Mouse (Mus musculus) MEL (cell line): ENCODE measurements around the gene Cyp4x1. TPM values are rescaled to one million over a fixed set of nuclear protein-coding genes. Genes with fewer than 3 reads are reported as not detected.
"Not testable (repeated sequence)": the region's sequence is repeated elsewhere in the genome, so short reads cannot be mapped to it uniquely, and the experiment has no call there.

Experiments
- DNase-seq: peaks from one replicate; pipeline ENCODE4 v3.0.0; 2011; ENCODE audit warnings: low read depth, low spot score
- H3K27ac ChIP-seq: 2 replicates; pipeline ENCODE4 v1.5.1; 2012; ENCODE audit warnings: low read depth, mild to moderate bottlenecking, control low read depth, low read length, moderate library complexity; ENCODE audit not compliant: control insufficient read depth
- H3K27me3 ChIP-seq, 2 experiments: fragments of 150-350 bp in 1 of 2; sonication (generic) in 1 of 2; 2 replicates each; pipeline ENCODE4 v1.6.1; 2012; ENCODE audit warnings: low read length in 2 of 2, mild to moderate bottlenecking in 2 of 2, improper control_type of control experiment in 1 of 2, moderate library complexity in 1 of 2; ENCODE audit not compliant: insufficient read depth in 2 of 2, control insufficient read depth in 1 of 2
- H3K36me3 ChIP-seq, 2 experiments: 2 replicates each; pipeline ENCODE4 v1.6.1; 2012 to 2014; ENCODE audit warnings: low read length in 2 of 2, improper control_type of control experiment in 1 of 2, inconsistent platforms in 1 of 2, mild to moderate bottlenecking in 1 of 2; ENCODE audit not compliant: insufficient read depth in 2 of 2, control insufficient read depth in 1 of 2
- H3K4me1 ChIP-seq, 2 experiments: fragments of 150-350 bp in 1 of 2; sonication (generic) in 1 of 2; 2 replicates each; pipeline ENCODE4 v1.6.1; 2012; ENCODE audit warnings: low read length in 2 of 2, improper control_type of control experiment in 1 of 2, mild to moderate bottlenecking in 1 of 2; ENCODE audit not compliant: insufficient read depth in 2 of 2, control insufficient read depth in 1 of 2
- H3K4me3 ChIP-seq, 2 experiments: fragments of 150-350 bp in 1 of 2; sonication (generic) in 1 of 2; 2 replicates each; pipeline ENCODE4 v1.5.1; 2012; ENCODE audit warnings: low read depth in 2 of 2, low read length in 2 of 2, mild to moderate bottlenecking in 2 of 2, moderate library complexity in 2 of 2, control low read depth in 1 of 2, improper control_type of control experiment in 1 of 2; ENCODE audit not compliant: control insufficient read depth in 1 of 2, insufficient read depth in 1 of 2
- H3K79me2 ChIP-seq: 2 replicates; pipeline ENCODE4 v1.6.1; 2012; ENCODE audit warnings: mild to moderate bottlenecking, low read length, moderate library complexity; ENCODE audit not compliant: control insufficient read depth, poor library complexity, insufficient read depth
- H3K9ac ChIP-seq: 2 replicates; pipeline ENCODE4 v1.6.1; 2012; ENCODE audit warnings: low read depth, mild to moderate bottlenecking, control low read depth, low read length, moderate library complexity; ENCODE audit not compliant: control insufficient read depth, poor library complexity, severe bottlenecking
- H3K9me3 ChIP-seq: fragments of 150-350 bp; sonication (generic); replicated peaks from 2 replicates; pipeline ENCODE4 v1.6.1; 2012; ENCODE audit warnings: mild to moderate bottlenecking, low read length, improper control_type of control experiment, moderate library complexity; ENCODE audit not compliant: insufficient read depth
- CTCF ChIP-seq, 3 experiments: IDR thresholded peaks in 2 of 3; conservative IDR thresholded peaks in 1 of 3; 2 replicates each; pipeline ENCODE4 v1.5.1; 2011 to 2012; ENCODE audit warnings: low read length in 3 of 3, low read depth in 2 of 3, mild to moderate bottlenecking in 2 of 3, improper control_type of control experiment in 1 of 3, inconsistent platforms in 1 of 3, mixed read lengths in 1 of 3, moderate library complexity in 1 of 3; ENCODE audit not compliant: control insufficient read depth in 1 of 3, insufficient read depth in 1 of 3, poor library complexity in 1 of 3, severe bottlenecking in 1 of 3
- E2F4 ChIP-seq: IDR thresholded peaks from 2 replicates; pipeline ENCODE4 v1.6.1; 2011; ENCODE audit warnings: low read depth, low read length, improper control_type of control experiment, borderline replicate concordance
- EP300 ChIP-seq, 2 experiments: IDR thresholded peaks; 2 replicates each; pipeline ENCODE4 v1.6.1; 2011; ENCODE audit warnings: improper control_type of control experiment in 2 of 2, low read length in 2 of 2, low read depth in 1 of 2, mild to moderate bottlenecking in 1 of 2
- GABPA ChIP-seq: IDR thresholded peaks from 2 replicates; pipeline ENCODE4 v1.6.1; 2012; ENCODE audit warnings: low read depth, mild to moderate bottlenecking, inconsistent platforms, low read length, improper control_type of control experiment, moderate library complexity
- GATA1 ChIP-seq: IDR thresholded peaks from 2 replicates; pipeline ENCODE4 v1.6.1; 2011; ENCODE audit warnings: low read depth, low read length, improper control_type of control experiment
- HCFC1 ChIP-seq: IDR thresholded peaks from 2 replicates; pipeline ENCODE4 v1.6.1; 2012; ENCODE audit warnings: low read depth, mild to moderate bottlenecking, inconsistent platforms, low read length, improper control_type of control experiment, moderate library complexity
- MAFK ChIP-seq: IDR thresholded peaks from 2 replicates; pipeline ENCODE4 v1.6.1; 2011; ENCODE audit warnings: low read depth, mild to moderate bottlenecking, low read length, improper control_type of control experiment, borderline replicate concordance
- MAX ChIP-seq: IDR thresholded peaks from 2 replicates; pipeline ENCODE4 v1.6.1; 2011; ENCODE audit warnings: low read length, improper control_type of control experiment
- MYB ChIP-seq: IDR thresholded peaks from 2 replicates; pipeline ENCODE4 v1.6.1; 2011; ENCODE audit warnings: mild to moderate bottlenecking, low read depth, low read length, improper control_type of control experiment
- MYC ChIP-seq: IDR thresholded peaks from 2 replicates; pipeline ENCODE4 v1.6.1; 2011; ENCODE audit warnings: low read depth, mild to moderate bottlenecking, low read length, improper control_type of control experiment, moderate library complexity
- POLR2A ChIP-seq, 2 experiments: IDR thresholded peaks; 2 replicates each; pipeline ENCODE4 v1.6.1; 2011 to 2012; ENCODE audit warnings: low read length in 2 of 2, mild to moderate bottlenecking in 2 of 2, control low read depth in 1 of 2, improper control_type of control experiment in 1 of 2, low read depth in 1 of 2, moderate library complexity in 1 of 2; ENCODE audit not compliant: control insufficient read depth in 1 of 2, insufficient read depth in 1 of 2, poor library complexity in 1 of 2
- POLR2AphosphoS2 ChIP-seq: IDR thresholded peaks from 2 replicates; pipeline ENCODE4 v1.6.1; 2011; ENCODE audit warnings: low read length, improper control_type of control experiment
- RAD21 ChIP-seq: IDR thresholded peaks from 2 replicates; pipeline ENCODE4 v1.6.1; 2011; ENCODE audit warnings: mild to moderate bottlenecking, low read depth, low read length, improper control_type of control experiment
- USF1 ChIP-seq: IDR thresholded peaks from 2 replicates; pipeline ENCODE4 v1.6.1; 2014; ENCODE audit warnings: low read depth, mild to moderate bottlenecking, inconsistent platforms, low read length, improper control_type of control experiment, moderate library complexity
- USF2 ChIP-seq, 2 experiments: IDR thresholded peaks; 2 replicates each; pipeline ENCODE4 v1.6.1; 2011 to 2012; ENCODE audit warnings: improper control_type of control experiment in 2 of 2, low read length in 2 of 2, borderline replicate concordance in 1 of 2, inconsistent platforms in 1 of 2, low read depth in 1 of 2, mild to moderate bottlenecking in 1 of 2; ENCODE audit not compliant: insufficient read depth in 1 of 2
- ZKSCAN1 ChIP-seq: IDR thresholded peaks from 2 replicates; pipeline ENCODE4 v1.6.1; 2012; ENCODE audit warnings: low read depth, mild to moderate bottlenecking, inconsistent platforms, low read length, improper control_type of control experiment, moderate library complexity
- ZMIZ1 ChIP-seq: IDR thresholded peaks from 2 replicates; pipeline ENCODE4 v1.6.1; 2012; ENCODE audit warnings: low read depth, mild to moderate bottlenecking, inconsistent platforms, low read length, improper control_type of control experiment, moderate library complexity
- ZNF384 ChIP-seq: IDR thresholded peaks from 2 replicates; pipeline ENCODE4 v1.6.1; 2012; ENCODE audit warnings: low read depth, mild to moderate bottlenecking, inconsistent platforms, low read length, improper control_type of control experiment
- polyA plus RNA-seq, 2 experiments: library from polyadenylated mRNA; stranded (reverse) in 1 of 2; unstranded in 1 of 2; fragments of >175 nt in 1 of 2; fragments of >200 nt in 1 of 2; gene quantifications; 2 replicates each; pipeline versions ENCODE4 v1.2.1 to v1.2.4; 2012; ENCODE audit warnings: low replicate concordance in 2 of 2, low read depth in 1 of 2; ENCODE audit not compliant: insufficient read length in 2 of 2, insufficient read depth in 1 of 2, missing spikeins in 1 of 2
- total RNA-seq: library from RNA; depleted of rRNA; stranded (reverse); fragments of 300-350 nt; gene quantifications from 2 replicates; pipeline ENCODE4 v1.2.3, GENCODE M21; 2012

Cyp4x1 gene
- total and polyA plus RNA-seq, 3 experiments = 0.04 to 0.47 TPM; not detected in 1

GRCm38 (mm10) chr4:115174694-115175353 lies 40.7 kb upstream of the Cyp4x1 start:
- no peaks in the 10 kb centered on the region for H3K36me3 ChIP-seq
- no peaks in the 10 kb centered on the region for H3K27me3 ChIP-seq
- H3K9ac ChIP-seq = no peak overlapping the region
- no peak for DNase-seq
- no peaks in the 10 kb centered on the region for H3K9me3 ChIP-seq
- H3K4me3 ChIP-seq = no peak overlapping the region
- TF ChIP-seq ZNF384 (no peak), ZMIZ1 (no peak), RAD21 (no peak), GATA1 (no peak), HCFC1 (no peak), ZKSCAN1 (no peak), MYB (no peak), E2F4 (no peak), POLR2AphosphoS2 (no peak), MAFK (no peak), CTCF (IDR thresholded peaks at IDR 0.05 in 2 of 3, conservative IDR thresholded peaks at IDR 0.05 in 1 of 3; ENCODE audit: control insufficient read depth in 1 of 3, insufficient read depth in 1 of 3, low read depth in 2 of 3, low read length in 3 of 3, poor library complexity in 1 of 3, severe bottlenecking in 1 of 3) (no peak), MAX (no peak), EP300 (IDR thresholded peaks at IDR 0.05; ENCODE audit: low read depth in 1 of 2, low read length in 2 of 2) (no peak), USF1 (no peak), USF2 (IDR thresholded peaks at IDR 0.05; ENCODE audit: borderline replicate concordance in 1 of 2, insufficient read depth in 1 of 2, low read depth in 1 of 2, low read length in 2 of 2) (no peak), MYC (no peak), GABPA (no peak), POLR2A (IDR thresholded peaks at IDR 0.05; ENCODE audit: control insufficient read depth in 1 of 2, insufficient read depth in 1 of 2, low read depth in 1 of 2, low read length in 2 of 2, poor library complexity in 1 of 2) (no peak)
- no peaks in the 10 kb centered on the region for H3K4me1 ChIP-seq
- no peaks in the 10 kb centered on the region for H3K79me2 ChIP-seq
- H3K27ac ChIP-seq = no peak overlapping the region

GRCm38 (mm10) chr4:115158963-115159362 lies 24.9 kb upstream of the Cyp4x1 start:
- not testable (repeated sequence) for DNase-seq, H3K9me3 ChIP-seq, H3K36me3 ChIP-seq, H3K79me2 ChIP-seq, H3K4me1 ChIP-seq, H3K9ac ChIP-seq, H3K27ac ChIP-seq, H3K27me3 ChIP-seq, H3K4me3 ChIP-seq
